Mouse (Mus musculus) kidney, embryonic 16.5 days (tissue): ENCODE measurements around the gene D11Wsu47e. TPM values are rescaled to one million over a fixed set of nuclear protein-coding genes. Genes with fewer than 3 reads are reported as not detected.

Source experiments
- ATAC-seq: fragments of 200-750 bp; cut with Nextera tagmentation; 2 replicates; pipeline ENCODE4 v1.8.0; 2017; ENCODE audit warnings: moderate TSS enrichment; ENCODE audit not compliant: low FRiP score, low TSS enrichment
- H3K27ac ChIP-seq: fragments of 300-500 bp; sonication (generic); 2 replicates; pipeline ENCODE4 v1.5.1; 2014; ENCODE audit warnings: low read length
- H3K27me3 ChIP-seq: fragments of 300-500 bp; sonication (generic); 2 replicates; pipeline ENCODE4 v1.6.1; 2014; ENCODE audit warnings: low read length, control low read depth, mixed read lengths; ENCODE audit not compliant: insufficient read depth
- H3K36me3 ChIP-seq: fragments of 300-500 bp; sonication (generic); 2 replicates; pipeline ENCODE4 v1.6.1; 2014; ENCODE audit warnings: low read length, control low read depth, mixed read lengths; ENCODE audit not compliant: insufficient read depth
- H3K4me1 ChIP-seq: fragments of 300-500 bp; sonication (generic); 2 replicates; pipeline ENCODE4 v1.6.1; 2014; ENCODE audit warnings: low read length, control low read depth, mixed read lengths; ENCODE audit not compliant: insufficient read depth
- H3K4me2 ChIP-seq: fragments of 300-500 bp; sonication (generic); replicated peaks from 2 replicates; pipeline ENCODE4 v1.6.1; 2014; ENCODE audit warnings: low read depth, low read length
- H3K4me3 ChIP-seq: fragments of 300-500 bp; sonication (generic); 2 replicates; pipeline ENCODE4 v1.5.1; 2014; ENCODE audit warnings: mild to moderate bottlenecking, low read length
- H3K9ac ChIP-seq: fragments of 300-500 bp; sonication (generic); replicated peaks from 2 replicates; pipeline ENCODE4 v1.6.1; 2014; ENCODE audit warnings: low read length
- H3K9me3 ChIP-seq: fragments of 300-500 bp; sonication (generic); 2 replicates; pipeline ENCODE4 v1.6.1; 2016; ENCODE audit warnings: low read length, control low read depth
- WGBS: fragments of 180-500 bp; shearing (Covaris S2); extraction: QIAGEN DNeasy Blood & Tissue Kit; methylation state at CpG from one replicate; pipeline ENCODE4 v1.1.7; 2014; 5-methylcytosine and 5-hydroxymethylcytosine counted together
- polyA plus RNA-seq: library from polyadenylated mRNA; unstranded; fragments of >200 nt; fragmentation: Nextera tagmentation; extraction: Ambion mirVana; gene quantifications from 2 replicates; pipeline ENCODE4 v1.2.1, GENCODE M21; 2015

Gene D11Wsu47e
- polyA plus RNA-seq, 1 experiment from 2014 or later = 23.7 TPM

GRCm38 (mm10) chr11:113661835-113662351, 22.3 kb upstream of the D11Wsu47e start:
- no peak overlapping the region for H3K4me2 ChIP-seq
- H3K4me1 ChIP-seq = peaks cover 19% of the 10 kb centered on the region
- no peak overlapping the region for H3K9ac ChIP-seq
- H3K36me3 ChIP-seq = peaks cover 65% of the 10 kb centered on the region
- ATAC-seq = no peak
- WGBS = 93% methylated on average over 18 of the region's 18 CpGs
- H3K9me3 ChIP-seq = no peaks in the 10 kb centered on the region
- H3K27ac ChIP-seq = no peak overlapping the region
- no peak overlapping the region for H3K4me3 ChIP-seq
- no peaks in the 10 kb centered on the region for H3K27me3 ChIP-seq

- 80% methylated on average over 2 of the region's 2 CpGs for WGBS
- peaks cover 28% of the 10 kb centered on the region for H3K4me1 ChIP-seq
- no peak for ATAC-seq
- H3K27me3 ChIP-seq = no peaks in the 10 kb centered on the region
- no peak overlapping the region for H3K4me2 ChIP-seq
- no peak overlapping the region for H3K4me3 ChIP-seq
- no peak overlapping the region for H3K27ac ChIP-seq
- no peak overlapping the region for H3K9ac ChIP-seq
- no peaks in the 10 kb centered on the region for H3K9me3 ChIP-seq
- H3K36me3 ChIP-seq = peaks cover 47% of the 10 kb centered on the region
These were observed 19.9 kb upstream of the D11Wsu47e start for GRCm38 (mm10) chr11:113664279-113664678.

- Histone ChIP-seq H3K36me3 (peaks cover 31% of the 10 kb centered on the region), H3K4me2 (0 out of 2 replicates have a peak overlapping the region, but pooled peaks have one; percentile 23), H3K9me3 (no peaks in the 10 kb centered on the region), H3K9ac (no peak overlapping the region), H3K4me3 (no peak overlapping the region), H3K27ac (peak overlapping the region; percentile 87), H3K4me1 (peaks cover 25% of the 10 kb centered on the region), H3K27me3 (no peaks in the 10 kb centered on the region)
- no peak for ATAC-seq
- WGBS = 69% methylated on average over 6 of the region's 6 CpGs
These were observed 18.0 kb upstream of the D11Wsu47e start for GRCm38 (mm10) chr11:113666205-113666604.

GRCm38 (mm10) chr11:113666648-113667047, 17.6 kb upstream of the D11Wsu47e start:
- WGBS = 37% methylated on average over 10 of the region's 10 CpGs
- Histone ChIP-seq H3K36me3 (peaks cover 28% of the 10 kb centered on the region), H3K4me1 (peaks cover 25% of the 10 kb centered on the region), H3K4me2 (peak overlapping the region; percentile 23; the same call in 1 of the 2 replicates), H3K27ac (peak overlapping the region; percentile 87), H3K4me3 (no peak overlapping the region), H3K9ac (no peak overlapping the region), H3K9me3 (no peaks in the 10 kb centered on the region), H3K27me3 (no peaks in the 10 kb centered on the region)
- peak; percentile 72; the same call in 1 of the 2 replicates for ATAC-seq

- Histone ChIP-seq H3K27ac (peak overlapping the region; percentile 87), H3K27me3 (no peaks in the 10 kb centered on the region), H3K4me2 (peak overlapping the region; percentile 23; the same call in 1 of the 2 replicates), H3K4me1 (peaks cover 25% of the 10 kb centered on the region), H3K4me3 (no peak overlapping the region), H3K9me3 (no peaks in the 10 kb centered on the region), H3K9ac (no peak overlapping the region), H3K36me3 (peaks cover 26% of the 10 kb centered on the region)
- WGBS = 51% methylated on average over 2 of the region's 2 CpGs
- ATAC-seq = peak; percentile 92
These were observed 17.1 kb upstream of the D11Wsu47e start for GRCm38 (mm10) chr11:113667122-113667521.

- H3K36me3 ChIP-seq = peaks cover 24% of the 10 kb centered on the region
These were observed 16.5 kb upstream of the D11Wsu47e start for GRCm38 (mm10) chr11:113667704-113668103.

GRCm38 (mm10) chr11:113668857-113669256, 15.4 kb upstream of the D11Wsu47e start:
- Histone ChIP-seq H3K4me1 (peaks cover 25% of the 10 kb centered on the region), H3K36me3 (peaks cover 28% of the 10 kb centered on the region), H3K27me3 (no peaks in the 10 kb centered on the region), H3K4me3 (no peak overlapping the region), H3K27ac (no peak overlapping the region), H3K4me2 (no peak overlapping the region), H3K9me3 (no peaks in the 10 kb centered on the region), H3K9ac (no peak overlapping the region)
- WGBS = 77% methylated on average over 5 of the region's 5 CpGs
- no peak for ATAC-seq

More at GRCm38 (mm10) chr11:113667704-113668103, 16.5 kb upstream of the D11Wsu47e start:
- no peak overlapping the region for H3K4me3 ChIP-seq
- no peak overlapping the region for H3K4me2 ChIP-seq
- H3K9me3 ChIP-seq = no peaks in the 10 kb centered on the region
- WGBS = 81% methylated on average over 4 of the region's 4 CpGs
- no peaks in the 10 kb centered on the region for H3K27me3 ChIP-seq
- peak; percentile 35; the same call in 1 of the 2 replicates for ATAC-seq
- H3K27ac ChIP-seq = peak overlapping the region; percentile 87
- peaks cover 25% of the 10 kb centered on the region for H3K4me1 ChIP-seq
- 0 out of 2 replicates have a peak overlapping the region, but pooled peaks have one; percentile 13 for H3K9ac ChIP-seq

GRCm38 (mm10) chr11:113669711-113670110, 14.5 kb upstream of the D11Wsu47e start:
- no peak overlapping the region for H3K27ac ChIP-seq
- H3K9me3 ChIP-seq = no peaks in the 10 kb centered on the region
- no peak overlapping the region for H3K4me3 ChIP-seq
- H3K27me3 ChIP-seq = no peaks in the 10 kb centered on the region
- peaks cover 24% of the 10 kb centered on the region for H3K36me3 ChIP-seq
- WGBS = 81% methylated on average over 4 of the region's 4 CpGs
- no peak for ATAC-seq
- H3K4me2 ChIP-seq = no peak overlapping the region
- H3K9ac ChIP-seq = no peak overlapping the region
- peaks cover 25% of the 10 kb centered on the region for H3K4me1 ChIP-seq

GRCm38 (mm10) chr11:113673614-113674013, 10.6 kb upstream of the D11Wsu47e start:
- H3K27me3 ChIP-seq = no peaks in the 10 kb centered on the region
- H3K9me3 ChIP-seq = no peaks in the 10 kb centered on the region
- WGBS = 90% methylated on average over 4 of the region's 4 CpGs
- no peak for ATAC-seq
- peaks cover 3% of the 10 kb centered on the region; the same call in 1 of the 2 replicates for H3K4me1 ChIP-seq
- H3K27ac ChIP-seq = no peak overlapping the region
- no peak overlapping the region for H3K4me3 ChIP-seq
- peaks cover 31% of the 10 kb centered on the region for H3K36me3 ChIP-seq
- H3K4me2 ChIP-seq = no peak overlapping the region
- H3K9ac ChIP-seq = no peak overlapping the region

- no peak overlapping the region for H3K27ac ChIP-seq
- peaks cover 29% of the 10 kb centered on the region for H3K36me3 ChIP-seq
These were observed 9.6 kb upstream of the D11Wsu47e start for GRCm38 (mm10) chr11:113674595-113674994.

More at GRCm38 (mm10) chr11:113674595-113674994, 9.6 kb upstream of the D11Wsu47e start:
- WGBS = 92% methylated on average over 5 of the region's 5 CpGs
- H3K4me2 ChIP-seq = no peak overlapping the region
- H3K9me3 ChIP-seq = no peaks in the 10 kb centered on the region
- no peak overlapping the region for H3K4me3 ChIP-seq
- no peak for ATAC-seq
- no peaks in the 10 kb centered on the region for H3K4me1 ChIP-seq
- no peak overlapping the region for H3K9ac ChIP-seq
- no peaks in the 10 kb centered on the region for H3K27me3 ChIP-seq
